Comparison of ENCODE assay signal across 8 mouse cellular contexts in the genomic region with DNA sequence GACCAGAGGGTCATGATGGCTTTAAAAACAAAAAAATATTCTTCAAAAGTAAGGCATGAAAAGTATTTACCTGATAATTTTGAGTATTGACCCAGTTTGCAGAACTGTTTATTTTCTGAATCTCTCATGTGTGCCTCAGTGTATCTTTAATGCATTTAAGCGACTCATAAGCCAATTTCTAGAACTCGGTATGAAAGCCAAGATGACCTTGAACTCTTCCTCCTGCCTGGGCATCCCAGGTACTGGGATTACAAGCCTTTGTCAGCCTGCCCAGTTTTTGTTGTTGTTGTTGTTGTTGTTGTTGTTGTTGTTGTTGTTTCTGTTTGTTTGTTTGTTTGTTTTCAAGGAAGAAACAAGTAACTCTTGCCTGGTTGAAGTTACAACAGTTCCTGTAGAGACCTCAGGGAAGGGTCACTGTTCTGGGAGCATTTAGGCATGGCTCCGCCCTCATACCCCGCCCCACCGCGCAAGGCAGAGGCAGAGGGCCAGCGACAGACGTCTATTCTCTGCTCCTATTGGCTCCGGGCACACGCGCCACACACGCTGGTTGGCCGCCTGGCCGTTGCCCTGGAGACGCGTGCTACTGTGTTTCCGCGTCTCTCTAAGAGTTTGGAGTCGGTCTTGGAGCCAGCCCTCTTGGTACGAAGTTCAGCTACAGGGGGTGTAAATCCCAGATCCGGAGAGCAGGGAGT. TPM values are rescaled to one million over a fixed set of nuclear protein-coding genes. Genes with fewer than 3 reads are reported as not detected.
DNase-seq lines count a peak whose midpoint lies in the region; ATAC-seq and TF ChIP-seq lines count a peak whose summit lies in the region.

A gene (plus strand): TSS at position 584 of the 692 bp plus-strand sequence.

- H3K4me2 ChIP-seq in kidney, embryonic 14.5 days (replicated peaks; ENCODE audit: low read depth, low read length): peak within 1 kb of the TSS; percentile 96
- H3K4me2 ChIP-seq in limb, embryonic 14.5 days (replicated peaks; ENCODE audit: low read depth, low read length, severe bottlenecking): peak within 1 kb of the TSS; percentile 93
- peak within 1 kb of the TSS; percentile 100 for H3K4me2 ChIP-seq in midbrain, embryonic 16.5 days (ENCODE audit: low read length)

- WGBS in kidney, embryonic 14.5 days: 3% methylated on average over 21 of the region's 21 CpGs
- WGBS in limb, embryonic 14.5 days: 4% methylated on average over 21 of the region's 21 CpGs
- WGBS in midbrain, embryonic 16.5 days: 4% methylated on average over 21 of the region's 21 CpGs
- 7% methylated on average over 21 of the region's 21 CpGs for WGBS in spleen, adult 2 months

- H3K9ac ChIP-seq in kidney, embryonic 14.5 days (ENCODE audit: low read depth, low read length): peak within 1 kb of the TSS; percentile 40; the same call in 1 of the 2 replicates
- peak within 1 kb of the TSS; percentile 40; the same call in 1 of the 2 replicates for H3K9ac ChIP-seq in limb, embryonic 14.5 days (ENCODE audit: low read depth, low read length, severe bottlenecking)
- peak within 1 kb of the TSS; percentile 54 for H3K9ac ChIP-seq in midbrain, embryonic 16.5 days (ENCODE audit: low read depth, low read length)

- no peaks in the 10 kb centered on the region for H3K9me3 ChIP-seq in kidney, embryonic 14.5 days (ENCODE audit: control insufficient read depth, low read length)
- H3K9me3 ChIP-seq in limb, embryonic 14.5 days (ENCODE audit: control insufficient read depth, low read length): no peaks in the 10 kb centered on the region
- no peaks in the 10 kb centered on the region for H3K9me3 ChIP-seq in midbrain, embryonic 16.5 days (replicated peaks; ENCODE audit: control insufficient read depth, low read length, poor library complexity, severe bottlenecking)

- no peak within 1 kb of the TSS for H3K27ac ChIP-seq in kidney, embryonic 14.5 days (ENCODE audit: low read depth, low read length)
- H3K27ac ChIP-seq in limb, embryonic 14.5 days (replicated peaks; ENCODE audit: low read depth, low read length): no peak within 1 kb of the TSS
- H3K27ac ChIP-seq in midbrain, embryonic 16.5 days (ENCODE audit: low read length): no peak within 1 kb of the TSS
- H3K27ac ChIP-seq in spleen, adult 2 months (ENCODE audit: insufficient read depth, low read length): no peak within 1 kb of the TSS

- H3K36me3 ChIP-seq in kidney, embryonic 14.5 days (ENCODE audit: control insufficient read depth, insufficient read depth, low read length): no peaks in the 10 kb centered on the region
- H3K36me3 ChIP-seq in limb, embryonic 14.5 days (ENCODE audit: control insufficient read depth, insufficient read depth, low read length): no peaks in the 10 kb centered on the region
- no peaks in the 10 kb centered on the region for H3K36me3 ChIP-seq in midbrain, embryonic 16.5 days (ENCODE audit: control insufficient read depth, insufficient read depth, low read length)
- no peaks in the 10 kb centered on the region for H3K36me3 ChIP-seq in spleen, adult 2 months (ENCODE audit: control insufficient read depth, insufficient read depth, low read length)

- H3K27me3 ChIP-seq in kidney, embryonic 14.5 days (ENCODE audit: control insufficient read depth, insufficient read depth, low read length): peaks cover 18% of the 10 kb centered on the region; the same call in 1 of the 2 replicates
- H3K27me3 ChIP-seq in limb, embryonic 14.5 days (ENCODE audit: control insufficient read depth, insufficient read depth, low read length): peaks cover 16% of the 10 kb centered on the region
- H3K27me3 ChIP-seq in midbrain, embryonic 16.5 days (ENCODE audit: control insufficient read depth, insufficient read depth, low read depth, low read length): peaks cover 11% of the 10 kb centered on the region
- no peaks in the 10 kb centered on the region for H3K27me3 ChIP-seq in spleen, adult 2 months (ENCODE audit: control insufficient read depth, insufficient read depth, low read length)

- peak; percentile 52 for ATAC-seq in erythroblast, adult 5-6 weeks (replicated peaks; ENCODE audit: low FRiP score, poor library complexity, severe bottlenecking)
- peak; percentile 100 for ATAC-seq in kidney, embryonic 14.5 days (ENCODE audit: low FRiP score, low TSS enrichment)
- peak; percentile 100 for ATAC-seq in limb, embryonic 14.5 days (ENCODE audit: low FRiP score, low read depth)
- peak; percentile 100 for ATAC-seq in midbrain, embryonic 16.5 days

- H3K4me1 ChIP-seq in kidney, embryonic 14.5 days (ENCODE audit: control insufficient read depth, insufficient read depth, low read length): 0 out of 2 replicates have a peak, but pooled peaks cover 4% of the 10 kb centered on the region
- peaks cover 4% of the 10 kb centered on the region for H3K4me1 ChIP-seq in limb, embryonic 14.5 days (ENCODE audit: control insufficient read depth, insufficient read depth, low read length)
- H3K4me1 ChIP-seq in midbrain, embryonic 16.5 days (ENCODE audit: control insufficient read depth, insufficient read depth, low read length): peaks cover 2% of the 10 kb centered on the region; the same call in 1 of the 2 replicates
- no peaks in the 10 kb centered on the region for H3K4me1 ChIP-seq in spleen, adult 2 months (ENCODE audit: control insufficient read depth, insufficient read depth, insufficient read length)

- TF ChIP-seq CTCF in spleen, adult 2 months (IDR thresholded peaks at IDR 0.05; ENCODE audit: extremely low read depth, insufficient read depth, insufficient read length, insufficient replicate concordance): no peak

- DNase-seq in 3T3-L1 (ENCODE audit: low read depth, low spot score): peak; percentile 76
- peak; percentile 86 for DNase-seq in brain, adult 2 months (ENCODE audit: low read depth, low spot score)
- DNase-seq in heart, adult 9 months (ENCODE audit: low spot score in 2 of 2): peak; percentile 73 to 80
- peak; percentile 89 for DNase-seq in limb, embryonic 14.5 days (ENCODE audit: low spot score)
- peak in 1 of 2 experiments; percentile 21 for DNase-seq in spleen, adult 2 months (ENCODE audit: low read depth in 1 of 2, low spot score in 2 of 2)

- H3K4me3 ChIP-seq in kidney, embryonic 14.5 days (ENCODE audit: low read length): peak within 1 kb of the TSS; percentile 52
- H3K4me3 ChIP-seq in limb, embryonic 14.5 days (replicated peaks; ENCODE audit: low read length): peak within 1 kb of the TSS; percentile 46
- H3K4me3 ChIP-seq in midbrain, embryonic 16.5 days (ENCODE audit: low read depth, low read length): peak within 1 kb of the TSS; percentile 50
- peak within 1 kb of the TSS; percentile 33 for H3K4me3 ChIP-seq in spleen, adult 2 months (ENCODE audit: extremely low read depth, insufficient read depth, insufficient read length)

- TF ChIP-seq POLR2A in limb, embryonic 14.5 days (IDR thresholded peaks at IDR 0.05; ENCODE audit: borderline replicate concordance, extremely low read depth, insufficient read depth, insufficient read length): no peak
- no peak for TF ChIP-seq POLR2A in spleen, adult 2 months (IDR thresholded peaks at IDR 0.05; ENCODE audit: low read depth, low read length)

RNA-seq across cellular contexts. Expression of the gene that starts here (rescaled TPM):
- total RNA-seq in erythroblast, adult 5-6 weeks (2015; ENCODE audit: low replicate concordance): not detected in 2 replicates
- 0.34 TPM in 1 of 2 replicates, not detected in the other for total RNA-seq in erythroblast, adult 5-6 weeks (2017; ENCODE audit: low replicate concordance)
- 1.1 and 2.0 TPM in 2 replicates for polyA plus RNA-seq in kidney, embryonic 14.5 days (2014; fragmentation: Nextera tagmentation; extraction: Ambion mirVana)
- polyA plus RNA-seq in limb, embryonic 14.5 days (2012; rRNA removed): 0.05 and 0.18 TPM in 2 replicates
- polyA plus RNA-seq in limb, embryonic 14.5 days (2014; fragmentation: Nextera tagmentation; extraction: Ambion mirVana): 0.19 and 0.21 TPM in 2 replicates
- polyA plus RNA-seq in midbrain, embryonic 16.5 days (2015; fragmentation: Nextera tagmentation; extraction: Ambion mirVana): 1.9 and 2.7 TPM in 2 replicates
- 0.05 TPM in 1 of 2 replicates, not detected in the other for polyA plus RNA-seq in spleen, adult 2 months (2012; rRNA removed)

Comparison
In these comparisons a context has a peak if more than half of its experiments do, and no peak if none do; other contexts are left out.
1. Peak in ATAC-seq in erythroblast, adult 5-6 weeks; RNA of the gene not detected or under 1 TPM.
2. Peak in DNase-seq, ATAC-seq, H3K4me3 ChIP-seq, H3K9ac ChIP-seq and H3K4me2 ChIP-seq in limb, embryonic 14.5 days; RNA of the gene not detected or under 1 TPM.